Mouse (Mus musculus) myocyte (in vitro differentiated cells): Measurements from ENCODE around the gene Gimap9. TPM values are rescaled to one million over a fixed set of nuclear protein-coding genes. Genes with fewer than 3 reads are reported as not detected.

ENCODE experiments used
- H3K27me3 ChIP-seq: one replicate; pipeline ENCODE4 v1.6.1; 2011; ENCODE audit not compliant: control insufficient read depth, insufficient read depth, insufficient read length
- H3K36me3 ChIP-seq: one replicate; pipeline ENCODE4 v1.6.1; 2011; ENCODE audit not compliant: control insufficient read depth, insufficient read depth
- H3K4me2 ChIP-seq: one replicate; pipeline ENCODE4 v1.6.1; 2011; ENCODE audit warnings: low read depth, control low read depth
- H3K4me3 ChIP-seq: one replicate; pipeline ENCODE4 v1.5.1; 2011; ENCODE audit warnings: mild to moderate bottlenecking, control low read depth, moderate library complexity
- H3K79me2 ChIP-seq: one replicate; pipeline ENCODE4 v1.6.1; 2011; ENCODE audit not compliant: control insufficient read depth, insufficient read depth
- H3ac ChIP-seq: one replicate; pipeline ENCODE4 v1.6.1; 2011; ENCODE audit not compliant: control insufficient read depth, insufficient read length
- E2F4 ChIP-seq: IDR thresholded peaks from one replicate; pipeline ENCODE4 v1.6.1; 2011; ENCODE audit warnings: mild to moderate bottlenecking, control low read depth, moderate library complexity; ENCODE audit not compliant: insufficient read depth
- MAX ChIP-seq: IDR thresholded peaks from one replicate; pipeline ENCODE4 v1.6.1; 2011; ENCODE audit warnings: low read depth, mild to moderate bottlenecking, control low read depth
- MYOD1 ChIP-seq, 3 experiments: IDR thresholded peaks; one replicate each; pipeline ENCODE4 v1.6.1; 2011; ENCODE audit warnings: control low read depth in 2 of 3, low read depth in 2 of 3, mild to moderate bottlenecking in 2 of 3, moderate library complexity in 1 of 3; ENCODE audit not compliant: insufficient read length in 2 of 3, control insufficient read depth in 1 of 3
- MYOG ChIP-seq, 3 experiments: IDR thresholded peaks; one replicate each; pipeline ENCODE4 v1.6.1; 2011; ENCODE audit warnings: control low read depth in 2 of 3, low read depth in 2 of 3, mild to moderate bottlenecking in 2 of 3; ENCODE audit not compliant: insufficient read length in 2 of 3, control insufficient read depth in 1 of 3, insufficient read depth in 1 of 3
- POLR2A ChIP-seq: IDR thresholded peaks from one replicate; pipeline ENCODE4 v1.6.1; 2011; ENCODE audit warnings: low read depth, mild to moderate bottlenecking, control low read depth, moderate library complexity; ENCODE audit not compliant: insufficient read length
- POLR2AphosphoS2 ChIP-seq: IDR thresholded peaks from one replicate; pipeline ENCODE4 v1.6.1; 2011; ENCODE audit warnings: low read depth, control low read depth; ENCODE audit not compliant: insufficient read length
- REST ChIP-seq: IDR thresholded peaks from one replicate; pipeline ENCODE4 v1.6.1; 2011; ENCODE audit warnings: mild to moderate bottlenecking, control low read depth, moderate library complexity; ENCODE audit not compliant: insufficient read depth, insufficient read length
- SRF ChIP-seq: IDR thresholded peaks from one replicate; pipeline ENCODE4 v1.6.1; 2011; ENCODE audit warnings: low read depth; ENCODE audit not compliant: control insufficient read depth, insufficient read length
- USF1 ChIP-seq: IDR thresholded peaks from one replicate; pipeline ENCODE4 v1.6.1; 2011; ENCODE audit warnings: low read depth, mild to moderate bottlenecking, control low read depth, moderate library complexity
- polyA plus RNA-seq: library from polyadenylated mRNA; unstranded; fragments of >200 nt; fragmentation: generic; extraction: Trizol; gene quantifications from one replicate; pipeline ENCODE4 v1.2.1, GENCODE M21; 2012; ENCODE audit warnings: missing spikeins

Gimap9 gene
- polyA plus RNA-seq, 1 experiment: 0.42 TPM

GRCm38 (mm10) chr6:48723468-48723867, 47.5 kb downstream of the Gimap9 start:
- Histone ChIP-seq H3K79me2 (no peaks in the 10 kb centered on the region), H3ac (no peak overlapping the region), H3K4me3 (no peak overlapping the region), H3K27me3 (no peaks in the 10 kb centered on the region), H3K4me2 (no peak overlapping the region), H3K36me3 (no peaks in the 10 kb centered on the region)
- TF ChIP-seq SRF (no peak), MYOG (IDR thresholded peaks at IDR 0.05; ENCODE audit: control insufficient read depth in 1 of 3, insufficient read depth in 1 of 3, insufficient read length in 2 of 3, low read depth in 2 of 3) (no peak), MYOD1 (IDR thresholded peaks at IDR 0.05; ENCODE audit: control insufficient read depth in 1 of 3, insufficient read length in 2 of 3, low read depth in 2 of 3) (no peak)

GRCm38 (mm10) chr6:48725476-48725875, 49.5 kb downstream of the Gimap9 start:
- Histone ChIP-seq H3ac (no peak overlapping the region), H3K36me3 (no peaks in the 10 kb centered on the region), H3K79me2 (no peaks in the 10 kb centered on the region), H3K4me3 (no peak overlapping the region), H3K4me2 (no peak overlapping the region), H3K27me3 (no peaks in the 10 kb centered on the region)
- no peak for TF ChIP-seq MAX

DNA sequence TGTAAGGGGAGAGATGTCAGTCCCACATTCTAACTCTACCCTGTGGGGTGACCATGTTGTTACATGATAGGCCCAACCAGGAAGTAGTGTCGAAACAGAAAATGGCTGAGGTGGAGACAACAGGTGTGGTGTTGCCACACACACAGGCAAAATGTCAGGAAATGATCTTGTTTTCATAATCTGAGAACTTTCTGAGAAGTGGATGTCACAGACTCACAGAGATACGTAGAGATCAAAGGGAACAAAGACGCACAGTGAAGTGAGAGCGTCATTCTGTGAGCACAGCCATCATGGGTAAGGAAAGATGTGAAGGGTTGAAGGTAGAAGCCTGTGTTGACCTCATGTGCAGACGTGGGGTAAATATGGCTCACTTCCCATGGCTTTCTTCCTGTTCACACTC, 51.8 kb downstream of the Gimap9 start:
- Histone ChIP-seq H3ac (no peak overlapping the region), H3K36me3 (no peaks in the 10 kb centered on the region), H3K79me2 (no peaks in the 10 kb centered on the region), H3K27me3 (no peaks in the 10 kb centered on the region), H3K4me3 (no peak overlapping the region), H3K4me2 (no peak overlapping the region)
- TF ChIP-seq E2F4: no peak
- TF ChIP-seq MAX: no peak
- no peak for TF ChIP-seq MYOD1 (IDR thresholded peaks at IDR 0.05; ENCODE audit: control insufficient read depth in 1 of 3, insufficient read length in 2 of 3, low read depth in 2 of 3)
- no peak for TF ChIP-seq USF1
- TF ChIP-seq POLR2AphosphoS2: no peak
- no peak for TF ChIP-seq SRF
- no peak for TF ChIP-seq MYOG (IDR thresholded peaks at IDR 0.05; ENCODE audit: control insufficient read depth in 1 of 3, insufficient read depth in 1 of 3, insufficient read length in 2 of 3, low read depth in 2 of 3)
- TF ChIP-seq REST: no peak
- TF ChIP-seq POLR2A: no peak

Other genes starting within 250 kb of the Gimap9 start
- gene Zfp467, start 230.3 kb upstream of the Gimap9 start, polyA plus RNA-seq: 1.7 TPM
- gene Sspo, start 227.9 kb upstream of the Gimap9 start, polyA plus RNA-seq: 2.5 TPM
- gene Atp6v0e2, start 138.5 kb upstream of the Gimap9 start, polyA plus RNA-seq: 5.1 TPM
- gene Lrrc61, start 121.3 kb upstream of the Gimap9 start, polyA plus RNA-seq: 10.0 TPM
- 0.17 TPM for gene Rarres2, start 103.3 kb upstream of the Gimap9 start, polyA plus RNA-seq
- gene Gm45021, start 86.5 kb upstream of the Gimap9 start, polyA plus RNA-seq: not detected
- gene Repin1, start 82.2 kb upstream of the Gimap9 start, polyA plus RNA-seq: 15.3 TPM
- gene Gm44965, start 82.2 kb upstream of the Gimap9 start, polyA plus RNA-seq: 1.5 TPM
- 4.1 TPM for gene Zfp775, start 74.1 kb upstream of the Gimap9 start, polyA plus RNA-seq
- gene AI854703, start 49.4 kb upstream of the Gimap9 start, polyA plus RNA-seq: 0.01 TPM
- 0.01 TPM for gene Gimap8, start 28.9 kb upstream of the Gimap9 start, polyA plus RNA-seq
- not detected for gene Gimap4, start 8.4 kb downstream of the Gimap9 start, polyA plus RNA-seq
- not detected for gene Gimap6, start 32.1 kb downstream of the Gimap9 start, polyA plus RNA-seq
- gene Gm28053, start 42.5 kb downstream of the Gimap9 start, polyA plus RNA-seq: not detected
- not detected for gene Gimap7, start 42.5 kb downstream of the Gimap9 start, polyA plus RNA-seq
- not detected for gene Gimap1, start 62.9 kb downstream of the Gimap9 start, polyA plus RNA-seq
- gene Gimap5, start 70.1 kb downstream of the Gimap9 start, polyA plus RNA-seq: not detected
- gene Gimap3, start 94.7 kb downstream of the Gimap9 start, polyA plus RNA-seq: not detected
- 3.0 TPM for gene Tmem176a, start 164.8 kb downstream of the Gimap9 start, polyA plus RNA-seq
- gene Tmem176b, start 165.4 kb downstream of the Gimap9 start, polyA plus RNA-seq: 9.9 TPM
- gene Aoc1, start 196.8 kb downstream of the Gimap9 start, polyA plus RNA-seq: not detected